Mouse (Mus musculus): Measurements from ENCODE around the gene Sap30l. TPM values are rescaled to one million over a fixed set of nuclear protein-coding genes. Genes with fewer than 3 reads are reported as not detected.

Gene Sap30l
- 19.3 and 21.2 TPM in 2 replicates for polyA plus RNA-seq (2015; fragmentation: Nextera tagmentation; extraction: Ambion mirVana)

DNA sequence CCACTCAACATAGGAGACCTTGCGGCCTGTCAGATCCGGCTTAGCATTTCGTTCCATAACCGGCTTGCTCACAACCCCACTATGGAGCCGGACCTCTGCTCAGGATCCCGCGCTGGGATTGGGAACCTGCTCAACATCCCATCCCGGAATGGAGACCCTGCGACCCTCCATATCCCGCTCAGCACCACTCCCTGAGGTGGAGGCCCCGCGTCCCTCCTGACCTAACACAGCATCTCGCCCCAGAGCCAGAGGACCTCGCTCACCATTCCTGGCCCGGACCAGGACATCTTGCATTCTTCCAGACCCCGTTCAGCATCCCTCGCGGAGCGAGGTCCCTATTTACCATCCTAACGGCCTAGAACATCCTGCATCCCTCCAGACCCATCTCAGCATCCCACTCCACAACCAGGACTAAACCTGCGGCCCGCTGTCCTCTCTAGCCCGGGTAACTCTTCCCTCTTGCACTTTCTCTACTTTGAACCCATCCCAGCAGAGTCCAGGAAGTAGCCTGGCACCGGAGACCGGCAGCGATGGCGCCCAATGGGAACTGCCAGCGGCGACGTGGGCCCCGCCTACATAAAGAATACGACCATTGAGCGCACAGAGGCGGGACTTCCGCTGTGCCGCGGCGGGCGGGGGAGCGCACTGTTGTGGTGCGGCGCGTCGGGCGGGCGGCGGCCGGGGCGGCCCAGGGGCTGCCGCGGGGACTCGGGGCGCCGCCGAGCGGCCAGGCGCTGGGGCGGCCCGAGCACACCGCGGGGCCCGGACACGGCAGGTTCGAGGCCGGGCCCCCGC, at the start of gene Sap30l:
Sap30l (plus strand) TSS at position 667 of the 795 bp plus-strand sequence.
- Histone ChIP-seq H3K9me3 (ENCODE audit: control insufficient read depth) (no peaks in the 10 kb centered on the region), H3K4me3 (ENCODE audit: low read depth, low read length) (peak within 1 kb of the TSS; percentile 88), H3K27ac (ENCODE audit: low read depth, low read length) (peak within 1 kb of the TSS; percentile 89), H3K4me2 (replicated peaks; ENCODE audit: low read depth) (peak within 1 kb of the TSS; percentile 97), H3K27me3 (replicated peaks; ENCODE audit: control insufficient read depth, insufficient read depth, low read length) (no peaks in the 10 kb centered on the region), H3K36me3 (ENCODE audit: control insufficient read depth, insufficient read depth) (peaks cover 4% of the 10 kb centered on the region; the same call in 1 of the 2 replicates), H3K4me1 (replicated peaks; ENCODE audit: control insufficient read depth, insufficient read depth, low read length) (peaks cover 8% of the 10 kb centered on the region; the same call in 1 of the 2 replicates), H3K9ac (ENCODE audit: low read depth, low read length) (peak within 1 kb of the TSS; percentile 90)
- peak; percentile 95 for ATAC-seq
- under 1% methylated on average over 65 of the region's 66 CpGs for WGBS
- TF ChIP-seq CTCF (IDR thresholded peaks at IDR 0.05; ENCODE audit: low read depth): no peak

DNA sequence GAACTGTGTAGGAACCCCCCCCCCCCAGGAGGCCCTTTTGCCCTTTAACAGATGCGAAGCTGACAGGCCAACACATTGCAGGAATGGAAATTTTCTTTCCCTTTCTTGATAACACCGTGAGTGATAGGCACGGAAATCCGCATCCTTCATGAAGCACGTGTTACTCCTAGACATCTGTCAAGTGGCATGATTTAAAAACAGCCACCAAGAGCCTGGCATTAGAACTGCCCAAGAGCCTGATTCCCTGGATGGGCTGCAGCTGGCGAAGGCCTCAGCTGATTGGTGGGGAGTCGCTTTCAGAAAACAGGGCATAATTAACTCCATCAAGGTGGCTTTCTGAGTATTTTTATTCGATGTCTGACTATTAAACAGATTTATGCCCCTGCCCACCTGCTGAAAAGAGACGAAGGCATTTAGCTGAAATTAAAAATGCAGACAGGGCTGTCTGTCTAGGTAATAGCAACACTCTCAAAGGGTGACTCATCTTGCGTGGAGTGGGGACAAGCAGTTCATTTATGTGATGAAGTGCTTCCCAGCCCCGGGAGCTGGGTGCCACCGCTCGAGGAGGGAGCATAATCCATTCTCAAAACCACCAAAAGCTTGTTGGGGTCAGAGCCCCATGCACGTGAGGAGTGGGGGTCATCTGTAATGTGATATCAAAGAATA, 47.8 kb upstream of the Sap30l start:
- no peak for ATAC-seq
- TF ChIP-seq CTCF (IDR thresholded peaks at IDR 0.05; ENCODE audit: low read depth): no peak
- Histone ChIP-seq H3K4me3 (ENCODE audit: low read depth, low read length) (no peak overlapping the region), H3K27ac (ENCODE audit: low read depth, low read length) (no peak overlapping the region), H3K4me1 (replicated peaks; ENCODE audit: control insufficient read depth, insufficient read depth, low read length) (no peaks in the 10 kb centered on the region), H3K9ac (ENCODE audit: low read depth, low read length) (no peak overlapping the region), H3K4me2 (replicated peaks; ENCODE audit: low read depth) (no peak overlapping the region), H3K9me3 (ENCODE audit: control insufficient read depth) (no peaks in the 10 kb centered on the region), H3K36me3 (ENCODE audit: control insufficient read depth, insufficient read depth) (peaks cover 3% of the 10 kb centered on the region; the same call in 1 of the 2 replicates), H3K27me3 (replicated peaks; ENCODE audit: control insufficient read depth, insufficient read depth, low read length) (no peaks in the 10 kb centered on the region)
- 77% methylated on average over 14 of the region's 14 CpGs for WGBS

DNA sequence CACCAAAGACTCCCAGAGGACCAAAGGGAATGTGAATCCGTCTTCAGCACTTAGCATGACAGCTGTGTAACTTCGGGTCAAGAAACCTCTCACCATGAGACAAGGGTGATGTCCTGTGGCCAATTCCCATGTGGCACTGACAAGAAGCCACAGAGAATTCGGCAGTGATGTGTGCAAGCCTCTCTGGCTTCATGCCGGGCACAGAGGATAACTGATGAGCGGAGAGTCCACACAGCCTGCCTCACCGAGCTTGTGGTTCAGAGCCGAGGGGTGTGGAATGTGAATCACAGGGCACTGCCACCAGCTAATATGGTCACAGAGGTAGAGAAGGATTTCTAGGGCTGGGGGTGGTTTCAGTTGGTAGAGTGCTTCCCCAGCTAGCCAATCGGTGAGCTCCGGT, 42.8 kb upstream of the Sap30l start:
- Histone ChIP-seq H3K27me3 (replicated peaks; ENCODE audit: control insufficient read depth, insufficient read depth, low read length) (no peaks in the 10 kb centered on the region), H3K9me3 (ENCODE audit: control insufficient read depth) (no peaks in the 10 kb centered on the region), H3K4me2 (replicated peaks; ENCODE audit: low read depth) (no peak overlapping the region), H3K36me3 (ENCODE audit: control insufficient read depth, insufficient read depth) (no peaks in the 10 kb centered on the region), H3K9ac (ENCODE audit: low read depth, low read length) (no peak overlapping the region), H3K27ac (ENCODE audit: low read depth, low read length) (no peak overlapping the region), H3K4me1 (replicated peaks; ENCODE audit: control insufficient read depth, insufficient read depth, low read length) (no peaks in the 10 kb centered on the region), H3K4me3 (ENCODE audit: low read depth, low read length) (no peak overlapping the region)
- no peak for TF ChIP-seq CTCF (IDR thresholded peaks at IDR 0.05; ENCODE audit: low read depth)
- no peak for ATAC-seq
- WGBS: 82% methylated on average over 9 of the region's 9 CpGs

DNA sequence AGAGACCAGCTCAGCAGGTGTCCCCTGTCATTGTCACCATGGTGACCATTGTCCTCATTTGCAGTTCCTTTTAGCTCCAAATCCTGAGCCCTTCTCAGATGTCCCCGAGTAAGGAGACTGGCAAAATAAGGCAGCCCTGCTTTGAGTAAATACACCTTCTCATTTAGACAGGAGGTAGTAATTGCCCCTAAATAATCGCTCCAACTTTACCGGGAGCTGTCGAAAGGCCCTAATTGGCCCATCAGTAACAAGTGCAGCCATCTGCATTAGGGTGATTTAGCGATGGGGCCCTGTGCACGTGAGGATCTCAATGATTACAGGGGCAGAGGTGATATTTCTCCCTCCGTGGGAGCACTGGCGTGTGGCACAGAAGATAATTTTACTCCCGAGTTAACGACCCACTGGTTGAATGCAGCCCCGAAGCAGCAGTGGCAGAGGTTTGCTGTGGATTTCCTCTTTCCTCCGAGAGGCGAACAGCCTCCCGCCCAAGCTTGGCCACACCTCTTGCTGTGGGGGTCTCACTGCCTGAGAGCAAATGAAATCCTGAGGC, 40.9 kb upstream of the Sap30l start:
- no peak overlapping the region for H3K4me2 ChIP-seq (replicated peaks; ENCODE audit: low read depth)
- no peak overlapping the region for H3K9ac ChIP-seq (ENCODE audit: low read depth, low read length)
- no peak for TF ChIP-seq CTCF (IDR thresholded peaks at IDR 0.05; ENCODE audit: low read depth)
- H3K4me3 ChIP-seq (ENCODE audit: low read depth, low read length): no peak overlapping the region
- WGBS: 31% methylated on average over 14 of the region's 14 CpGs
- ATAC-seq: no peak
- H3K9me3 ChIP-seq (ENCODE audit: control insufficient read depth): no peaks in the 10 kb centered on the region
- H3K36me3 ChIP-seq (ENCODE audit: control insufficient read depth, insufficient read depth): no peaks in the 10 kb centered on the region
- no peak overlapping the region for H3K27ac ChIP-seq (ENCODE audit: low read depth, low read length)
- H3K4me1 ChIP-seq (replicated peaks; ENCODE audit: control insufficient read depth, insufficient read depth, low read length): no peaks in the 10 kb centered on the region
- H3K27me3 ChIP-seq (replicated peaks; ENCODE audit: control insufficient read depth, insufficient read depth, low read length): no peaks in the 10 kb centered on the region

DNA sequence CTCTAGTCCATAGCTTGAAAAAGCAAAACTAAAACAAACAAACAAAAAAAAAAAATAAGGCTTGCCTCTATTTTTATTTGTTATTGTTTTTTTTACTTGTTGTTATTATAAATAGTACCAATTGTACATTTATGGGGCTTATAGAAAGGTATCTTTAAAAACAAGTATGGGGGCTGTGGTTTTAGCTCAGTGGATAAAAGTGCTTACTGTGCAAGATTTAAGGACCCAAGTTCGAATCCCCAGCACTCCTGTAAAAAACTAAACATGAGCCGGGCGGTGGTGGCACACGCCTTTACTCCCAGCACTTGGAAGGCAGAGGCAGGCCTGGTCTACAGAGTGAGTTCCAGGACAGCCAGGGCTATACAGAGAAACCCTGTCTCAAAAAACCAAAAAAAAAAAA, 40.1 kb upstream of the Sap30l start:
- Histone ChIP-seq H3K9me3 (ENCODE audit: control insufficient read depth) (no peaks in the 10 kb centered on the region), H3K36me3 (ENCODE audit: control insufficient read depth, insufficient read depth) (no peaks in the 10 kb centered on the region), H3K4me1 (replicated peaks; ENCODE audit: control insufficient read depth, insufficient read depth, low read length) (no peaks in the 10 kb centered on the region), H3K27me3 (replicated peaks; ENCODE audit: control insufficient read depth, insufficient read depth, low read length) (no peaks in the 10 kb centered on the region), H3K27ac (ENCODE audit: low read depth, low read length) (no peak overlapping the region), H3K4me3 (ENCODE audit: low read depth, low read length) (no peak overlapping the region), H3K4me2 (replicated peaks; ENCODE audit: low read depth) (no peak overlapping the region), H3K9ac (ENCODE audit: low read depth, low read length) (no peak overlapping the region)
- no peak for ATAC-seq
- TF ChIP-seq CTCF (IDR thresholded peaks at IDR 0.05; ENCODE audit: low read depth): no peak
- 97% methylated on average over 4 of the region's 4 CpGs for WGBS

DNA sequence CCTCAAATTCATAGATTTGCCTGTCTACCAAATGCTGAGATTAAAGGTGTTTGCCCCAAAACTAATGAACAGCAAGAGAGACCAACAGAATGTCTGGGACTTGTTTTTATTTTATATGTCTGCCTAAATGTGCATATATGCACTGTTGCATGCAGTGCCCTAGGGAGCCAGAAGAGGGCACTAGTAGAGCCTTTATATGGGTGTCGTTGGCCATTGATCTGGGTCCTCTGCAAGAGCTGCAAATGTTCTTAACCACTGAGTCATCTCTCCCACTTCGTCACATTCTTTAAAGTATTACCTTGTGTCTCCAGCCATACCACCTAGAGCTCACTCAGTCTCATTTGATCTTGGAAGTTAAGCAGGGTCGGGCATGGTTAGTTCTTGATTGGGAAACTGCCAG, 37.3 kb upstream of the Sap30l start:
- H3K9me3 ChIP-seq (ENCODE audit: control insufficient read depth): no peaks in the 10 kb centered on the region
- no peak for ATAC-seq
- H3K4me2 ChIP-seq (replicated peaks; ENCODE audit: low read depth): no peak overlapping the region
- H3K4me3 ChIP-seq (ENCODE audit: low read depth, low read length): no peak overlapping the region
- H3K9ac ChIP-seq (ENCODE audit: low read depth, low read length): no peak overlapping the region
- 83% methylated on average over 3 of the region's 3 CpGs for WGBS
- H3K36me3 ChIP-seq (ENCODE audit: control insufficient read depth, insufficient read depth): peaks cover 13% of the 10 kb centered on the region
- no peak overlapping the region for H3K27ac ChIP-seq (ENCODE audit: low read depth, low read length)
- H3K27me3 ChIP-seq (replicated peaks; ENCODE audit: control insufficient read depth, insufficient read depth, low read length): no peaks in the 10 kb centered on the region
- 0 out of 2 replicates have a peak, but pooled peaks cover 4% of the 10 kb centered on the region for H3K4me1 ChIP-seq (replicated peaks; ENCODE audit: control insufficient read depth, insufficient read depth, low read length)
- peak; percentile 51 for TF ChIP-seq CTCF (IDR thresholded peaks at IDR 0.05; ENCODE audit: low read depth)
